Mouse (Mus musculus): ENCODE measurements at regions not wholly inside any gene's neighbourhood (a gene's known extent, or its start where the extent isn't known, plus 50 kb on each side); places are given as distances from the start of the nearest gene placed in this dataset.
"Not testable (repeated sequence)": the region's sequence is repeated elsewhere in the genome, so short reads cannot be mapped to it uniquely, and the experiment has no call there.

- DNase-seq = no peak
Observed at GRCm38 (mm10) chr4:89621260-89621659, 58.0 kb upstream of the Dmrta1 start.

- no peak for DNase-seq
Observed at GRCm38 (mm10) chr4:89604721-89605120, 74.5 kb upstream of the Dmrta1 start.

- peak; percentile 62 for DNase-seq
Observed at GRCm38 (mm10) chr4:89575529-89575928, 103.7 kb upstream of the Dmrta1 start.

- DNase-seq = no peak
Observed at GRCm38 (mm10) chr4:89554711-89555466, 124.3 kb upstream of the Dmrta1 start.

- no peak for DNase-seq
Observed at GRCm38 (mm10) chr4:89552556-89552955, 126.7 kb upstream of the Dmrta1 start.

GRCm38 (mm10) chr4:89550515-89550914 lies 128.7 kb upstream of the Dmrta1 start:
- no peak for DNase-seq

- peak; percentile 29 for DNase-seq
Observed at GRCm38 (mm10) chr4:89532462-89532861, 146.8 kb upstream of the Dmrta1 start.

- DNase-seq = peak; percentile 19
Observed at GRCm38 (mm10) chr4:89530050-89530911, 149.0 kb upstream of the Dmrta1 start.

GRCm38 (mm10) chr4:89527966-89528365 lies 151.3 kb upstream of the Dmrta1 start:
- DNase-seq = no peak

GRCm38 (mm10) chr4:89527326-89527725 lies 151.9 kb upstream of the Dmrta1 start:
- DNase-seq = no peak

GRCm38 (mm10) chr4:89525525-89525924 lies 153.7 kb upstream of the Dmrta1 start:
- DNase-seq = not testable (repeated sequence)

GRCm38 (mm10) chr4:89524260-89525200 lies 154.7 kb upstream of the Dmrta1 start:
- peak; percentile 37 for DNase-seq

GRCm38 (mm10) chr4:89523423-89524259 lies 155.6 kb upstream of the Dmrta1 start:
- no peak for DNase-seq

GRCm38 (mm10) chr4:89518027-89518426 lies 161.2 kb upstream of the Dmrta1 start:
- DNase-seq = no peak

GRCm38 (mm10) chr4:89515823-89516411 lies 163.3 kb upstream of the Dmrta1 start:
- DNase-seq = no peak

GRCm38 (mm10) chr4:89514981-89515380 lies 164.3 kb upstream of the Dmrta1 start:
- DNase-seq = no peak

- no peak for DNase-seq
Observed at GRCm38 (mm10) chr4:89510593-89510992, 168.6 kb upstream of the Dmrta1 start.

GRCm38 (mm10) chr4:89509655-89510391 lies 169.4 kb upstream of the Dmrta1 start:
- DNase-seq = no peak

- DNase-seq = no peak
Observed at GRCm38 (mm10) chr4:89508103-89508763, 171.0 kb upstream of the Dmrta1 start.

- no peak for DNase-seq
Observed at GRCm38 (mm10) chr4:89505368-89505819, 173.8 kb upstream of the Dmrta1 start.
